ENCODE assay signal across 8 mouse cellular contexts in the genomic region with DNA sequence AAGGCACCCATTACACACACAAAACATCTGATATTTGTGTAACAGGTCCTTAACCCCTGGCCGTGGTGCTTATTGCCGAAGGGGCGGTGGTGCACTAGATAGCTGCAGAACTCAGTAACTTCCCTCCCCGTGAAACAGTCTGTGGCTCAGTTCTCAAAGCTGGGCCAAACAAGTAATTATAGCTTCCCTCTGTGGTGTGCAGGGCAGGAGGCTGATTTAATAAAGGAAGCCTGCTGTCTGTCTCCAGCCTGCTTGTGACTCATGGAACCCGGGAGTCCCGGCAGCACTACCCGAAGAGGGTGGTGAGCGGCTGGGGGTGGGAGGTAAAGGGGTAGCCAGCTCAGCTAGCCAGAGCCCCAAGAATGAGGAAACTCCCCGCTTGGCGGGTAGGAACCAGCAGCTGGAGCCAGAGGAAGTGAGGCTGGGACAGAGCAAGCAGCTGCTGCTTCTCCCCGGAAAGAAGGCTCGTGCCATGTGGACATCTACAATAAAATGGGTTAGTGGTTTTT. TPM values are rescaled to one million over a fixed set of nuclear protein-coding genes. Genes with fewer than 3 reads are reported as not detected.
DNase-seq lines count a peak whose midpoint lies in the region; ATAC-seq lines count a peak whose summit lies in the region.

No protein-coding gene starts in this region.

- peak overlapping the region; percentile 63 for H3K27ac ChIP-seq in lung, embryonic 15.5 days

- peaks cover 29% of the 10 kb centered on the region for H3K4me1 ChIP-seq in lung, embryonic 15.5 days

- no peaks in the 10 kb centered on the region for H3K9me3 ChIP-seq in lung, embryonic 15.5 days

- peak; percentile 51 for DNase-seq in ES-CJ7 (ENCODE audit: low read depth, low spot score)
- DNase-seq in cerebellum, adult 11 months: peak; percentile 35
- DNase-seq in frontal cortex, adult 2 months (ENCODE audit: extremely low spot score in 1 of 2, low spot score in 1 of 2): peak; percentile 63 to 77
- peak; percentile 63 to 76 for DNase-seq in layer of hippocampus, adult 8-10 months (ENCODE audit: low spot score in 2 of 2)
- peak; percentile 58 for DNase-seq in urinary bladder, adult 2 months (ENCODE audit: low spot score)

- WGBS in lung, embryonic 15.5 days: 10% methylated on average over 12 of the region's 12 CpGs

- H3K36me3 ChIP-seq in lung, embryonic 15.5 days: no peaks in the 10 kb centered on the region

- peak overlapping the region; percentile 49 for H3K9ac ChIP-seq in lung, embryonic 15.5 days

- peak overlapping the region; percentile 83 for H3K4me2 ChIP-seq in lung, embryonic 15.5 days

- peak overlapping the region; percentile 47 for H3K4me3 ChIP-seq in lung, embryonic 15.5 days

- H3K27me3 ChIP-seq in lung, embryonic 15.5 days: no peaks in the 10 kb centered on the region

- ATAC-seq in hematopoietic stem cell, adult 5-6 weeks (replicated peaks in 1 of 2; ENCODE audit: insufficient read depth in 1 of 2, low FRiP score in 2 of 2, low TSS enrichment in 1 of 2, low read depth in 1 of 2, poor library complexity in 2 of 2, severe bottlenecking in 2 of 2): peak; percentile 92 to 93
- peak; percentile 61; the same call in 1 of the 2 replicates for ATAC-seq in lung, embryonic 15.5 days (ENCODE audit: borderline replicate concordance, extremely low read depth, low FRiP score, low TSS enrichment)
- peak; percentile 39; the same call in 1 of the 2 replicates for ATAC-seq in neutrophil, adult 5-6 weeks (ENCODE audit: extremely low read depth, insufficient number of reproducible peaks, low FRiP score, poor library complexity, severe bottlenecking)

RNA-seq across cellular contexts. Expression of a gene that starts 48.1 kb away (rescaled TPM):
- polyA plus RNA-seq in frontal cortex, adult 2 months (2012; rRNA removed): 222 and 304 TPM in 2 replicates
- total RNA-seq in hematopoietic stem cell, adult 5-6 weeks (2017): 82.6 and 103 TPM in 2 replicates
- total RNA-seq in layer of hippocampus, adult 8-10 months (2022): 100 to 1,000 TPM; 240 to 270 (median 254) TPM
- polyA plus RNA-seq in lung, embryonic 15.5 days (2015; fragmentation: Nextera tagmentation; extraction: Ambion mirVana): 73.3 and 81.9 TPM in 2 replicates
- total RNA-seq in neutrophil, adult 5-6 weeks (2017): 84.1 and 90.1 TPM in 2 replicates
- polyA plus RNA-seq in urinary bladder, adult 2 months (2012; rRNA removed): 125 and 145 TPM in 2 replicates

RNA-seq across cellular contexts. Expression of a gene that starts 59.1 kb away (rescaled TPM):
- polyA plus RNA-seq in frontal cortex, adult 2 months (2012; rRNA removed): 3.7 and 4.4 TPM in 2 replicates
- not detected in 2 replicates for total RNA-seq in hematopoietic stem cell, adult 5-6 weeks (2017)
- 1 to 10 TPM; 2.9 to 3.9 (median 3.7) TPM for total RNA-seq in layer of hippocampus, adult 8-10 months (2022)
- 0.15 and 0.33 TPM in 2 replicates for polyA plus RNA-seq in lung, embryonic 15.5 days (2015; fragmentation: Nextera tagmentation; extraction: Ambion mirVana)
- total RNA-seq in neutrophil, adult 5-6 weeks (2017): not detected in 2 replicates
- polyA plus RNA-seq in urinary bladder, adult 2 months (2012; rRNA removed): 0.16 and 0.34 TPM in 2 replicates

Comparison
In these comparisons a context has a peak if more than half of its experiments do, and no peak if none do; other contexts are left out.
1. Peak in every context shown above with its lines: DNase-seq, ATAC-seq, H3K4me3 ChIP-seq and H3K27ac ChIP-seq.
2. ATAC-seq: peak in every context shown above with its lines; median percentile 92 in hematopoietic stem cell, adult 5-6 weeks; 61 in lung, embryonic 15.5 days; 39 in neutrophil, adult 5-6 weeks.